Mouse (Mus musculus): ENCODE measurements around the gene Rabac1. TPM values are rescaled to one million over a fixed set of nuclear protein-coding genes. Genes with fewer than 3 reads are reported as not detected.
A peak's percentile ranks its signal among the peaks of the same experiment; 100 is the strongest.

Rabac1 gene
- polyA plus RNA-seq, 1 experiment from 2014 or later = 234 TPM

DNA sequence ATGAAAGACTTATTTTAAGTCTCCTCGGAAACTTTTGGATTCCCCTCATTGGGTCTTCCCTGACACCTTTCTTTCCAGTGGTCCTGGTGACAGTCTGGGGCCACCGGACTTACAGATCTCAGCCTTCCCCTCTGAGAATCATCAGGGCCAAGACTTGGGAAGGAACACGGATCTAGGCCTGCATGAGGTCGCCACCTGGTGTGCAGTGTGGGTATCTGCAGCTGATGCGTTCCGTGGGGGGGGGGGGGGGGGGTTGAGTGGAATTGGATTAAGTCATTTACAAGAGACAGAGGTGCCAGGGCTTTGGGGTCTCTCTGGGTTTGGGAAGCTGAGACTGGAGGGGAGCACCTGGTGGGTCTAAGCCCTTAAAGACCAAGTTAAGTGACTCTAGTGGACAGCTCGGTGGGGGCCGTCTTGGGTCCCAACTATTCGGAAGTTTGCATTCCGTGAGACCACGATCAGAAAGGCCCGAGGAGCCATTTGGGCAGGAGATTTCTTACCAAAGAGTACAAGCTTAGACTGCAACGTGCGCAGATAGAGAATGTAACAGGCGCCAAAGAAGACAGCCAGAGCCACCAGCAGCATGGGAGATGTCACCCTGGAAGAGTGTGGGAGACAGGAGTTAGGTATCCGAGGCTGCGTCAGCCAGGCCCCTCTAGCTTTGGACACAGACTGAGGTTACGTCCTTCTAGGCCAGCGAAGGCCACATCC lies 1.1 kb downstream of the Rabac1 start:
- H3K9me3 ChIP-seq (ENCODE audit: control insufficient read depth, low read length) = no peaks in the 10 kb centered on the region
- H3K9ac ChIP-seq (replicated peaks; ENCODE audit: low read length) = peak overlapping the region; percentile 72
- DNase-seq = peak; percentile 75
- H3K4me2 ChIP-seq (ENCODE audit: low read length) = peak overlapping the region; percentile 74
- H3K4me3 ChIP-seq (replicated peaks; ENCODE audit: low read depth, low read length) = peak overlapping the region; percentile 73
- no peaks in the 10 kb centered on the region for H3K4me1 ChIP-seq (ENCODE audit: control insufficient read depth, insufficient read depth, low read length)
- 0 out of 2 replicates have a peak, but pooled peaks cover 4% of the 10 kb centered on the region for H3K36me3 ChIP-seq (ENCODE audit: control insufficient read depth, insufficient read depth, low read length)
- no peak for ATAC-seq (ENCODE audit: low FRiP score, low TSS enrichment)
- H3K27me3 ChIP-seq (ENCODE audit: control insufficient read depth, insufficient read depth, low read length) = no peaks in the 10 kb centered on the region
- peak overlapping the region; percentile 72 for H3K27ac ChIP-seq (replicated peaks; ENCODE audit: low read depth, low read length)
- WGBS = 9% methylated on average over 19 of the region's 19 CpGs

- Histone ChIP-seq H3K4me1 (ENCODE audit: control insufficient read depth, insufficient read depth, low read length) (no peaks in the 10 kb centered on the region), H3K4me3 (replicated peaks; ENCODE audit: low read depth, low read length) (no peak overlapping the region), H3K27ac (replicated peaks; ENCODE audit: low read depth, low read length) (no peak overlapping the region), H3K27me3 (ENCODE audit: control insufficient read depth, insufficient read depth, low read length) (no peaks in the 10 kb centered on the region), H3K9me3 (ENCODE audit: control insufficient read depth, low read length) (no peaks in the 10 kb centered on the region), H3K36me3 (ENCODE audit: control insufficient read depth, insufficient read depth, low read length) (0 out of 2 replicates have a peak, but pooled peaks cover 4% of the 10 kb centered on the region), H3K9ac (replicated peaks; ENCODE audit: low read length) (no peak overlapping the region), H3K4me2 (ENCODE audit: low read length) (no peak overlapping the region)
- WGBS = 94% methylated on average over 3 of the region's 3 CpGs
- no peak for DNase-seq
- no peak for ATAC-seq (ENCODE audit: low FRiP score, low TSS enrichment)
These were observed 2.2 kb downstream of the Rabac1 start for GRCm38 (mm10) chr7:24970341-24970740.

GRCm38 (mm10) chr7:24969805-24970204 lies 2.7 kb downstream of the Rabac1 start:
- H3K4me3 ChIP-seq (replicated peaks; ENCODE audit: low read depth, low read length) = no peak overlapping the region
- no peaks in the 10 kb centered on the region for H3K9me3 ChIP-seq (ENCODE audit: control insufficient read depth, low read length)
- H3K27me3 ChIP-seq (ENCODE audit: control insufficient read depth, insufficient read depth, low read length) = no peaks in the 10 kb centered on the region
- no peaks in the 10 kb centered on the region for H3K4me1 ChIP-seq (ENCODE audit: control insufficient read depth, insufficient read depth, low read length)
- H3K27ac ChIP-seq (replicated peaks; ENCODE audit: low read depth, low read length) = no peak overlapping the region
- no peak overlapping the region for H3K9ac ChIP-seq (replicated peaks; ENCODE audit: low read length)
- WGBS = 75% methylated on average over 12 of the region's 12 CpGs
- ATAC-seq (ENCODE audit: low FRiP score, low TSS enrichment) (no peak), DNase-seq (no peak)
- H3K4me2 ChIP-seq (ENCODE audit: low read length) = no peak overlapping the region
- 0 out of 2 replicates have a peak, but pooled peaks cover 4% of the 10 kb centered on the region for H3K36me3 ChIP-seq (ENCODE audit: control insufficient read depth, insufficient read depth, low read length)

DNA sequence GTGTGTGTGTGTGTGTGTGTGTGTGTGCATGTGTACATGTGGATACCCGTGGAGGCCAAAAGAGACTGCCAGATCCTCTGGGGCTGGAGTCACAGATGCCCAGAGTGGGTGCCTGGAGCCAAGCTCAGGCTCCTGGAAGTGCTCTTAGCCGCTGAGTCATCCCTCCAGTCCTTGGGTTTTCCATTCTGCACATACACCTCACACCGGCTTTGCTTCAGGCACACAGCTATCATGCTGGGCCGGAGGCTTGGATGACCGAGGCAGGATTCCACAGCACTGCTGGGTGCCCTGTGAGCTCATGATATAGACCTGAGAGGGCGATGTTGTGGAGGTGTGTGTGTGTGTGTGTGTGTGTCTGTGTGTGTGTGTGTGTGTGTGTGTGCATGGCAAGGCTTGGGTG lies 4.1 kb downstream of the Rabac1 start:
- Histone ChIP-seq H3K9me3 (ENCODE audit: control insufficient read depth, low read length) (no peaks in the 10 kb centered on the region), H3K4me2 (ENCODE audit: low read length) (no peak overlapping the region), H3K36me3 (ENCODE audit: control insufficient read depth, insufficient read depth, low read length) (0 out of 2 replicates have a peak, but pooled peaks cover 4% of the 10 kb centered on the region), H3K4me1 (ENCODE audit: control insufficient read depth, insufficient read depth, low read length) (no peaks in the 10 kb centered on the region), H3K4me3 (replicated peaks; ENCODE audit: low read depth, low read length) (no peak overlapping the region), H3K27ac (replicated peaks; ENCODE audit: low read depth, low read length) (no peak overlapping the region), H3K9ac (replicated peaks; ENCODE audit: low read length) (no peak overlapping the region), H3K27me3 (ENCODE audit: control insufficient read depth, insufficient read depth, low read length) (no peaks in the 10 kb centered on the region)
- no peak for ATAC-seq (ENCODE audit: low FRiP score, low TSS enrichment)
- DNase-seq = no peak
- WGBS = 77% methylated on average over 6 of the region's 6 CpGs

DNA sequence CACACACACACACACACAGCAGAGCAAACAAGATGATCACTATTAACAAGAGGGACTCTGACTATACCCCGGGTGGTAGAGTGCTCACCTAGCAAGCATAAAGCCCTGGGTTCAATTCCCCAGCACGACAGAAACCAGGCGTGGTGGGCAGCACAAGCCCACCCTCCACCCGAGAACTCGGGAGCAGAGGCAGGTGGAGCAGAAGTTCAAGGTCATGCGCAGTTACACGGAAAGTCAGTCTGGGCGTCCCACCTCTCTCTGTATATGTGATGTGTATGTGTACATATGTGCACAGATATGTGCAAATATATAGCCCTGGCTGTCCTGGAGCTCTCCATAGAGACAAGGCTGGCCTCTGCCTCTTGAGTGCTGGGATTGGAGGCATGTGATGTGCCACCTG lies 4.6 kb downstream of the Rabac1 start:
- H3K4me3 ChIP-seq (replicated peaks; ENCODE audit: low read depth, low read length) = no peak overlapping the region
- ATAC-seq (ENCODE audit: low FRiP score, low TSS enrichment) = no peak
- H3K9ac ChIP-seq (replicated peaks; ENCODE audit: low read length) = no peak overlapping the region
- H3K4me2 ChIP-seq (ENCODE audit: low read length) = no peak overlapping the region
- H3K4me1 ChIP-seq (ENCODE audit: control insufficient read depth, insufficient read depth, low read length) = no peaks in the 10 kb centered on the region
- H3K9me3 ChIP-seq (ENCODE audit: control insufficient read depth, low read length) = no peaks in the 10 kb centered on the region
- 88% methylated on average over 8 of the region's 8 CpGs for WGBS
- no peak overlapping the region for H3K27ac ChIP-seq (replicated peaks; ENCODE audit: low read depth, low read length)
- no peaks in the 10 kb centered on the region for H3K27me3 ChIP-seq (ENCODE audit: control insufficient read depth, insufficient read depth, low read length)
- no peak for DNase-seq
- H3K36me3 ChIP-seq (ENCODE audit: control insufficient read depth, insufficient read depth, low read length) = 0 out of 2 replicates have a peak, but pooled peaks cover 4% of the 10 kb centered on the region

DNA sequence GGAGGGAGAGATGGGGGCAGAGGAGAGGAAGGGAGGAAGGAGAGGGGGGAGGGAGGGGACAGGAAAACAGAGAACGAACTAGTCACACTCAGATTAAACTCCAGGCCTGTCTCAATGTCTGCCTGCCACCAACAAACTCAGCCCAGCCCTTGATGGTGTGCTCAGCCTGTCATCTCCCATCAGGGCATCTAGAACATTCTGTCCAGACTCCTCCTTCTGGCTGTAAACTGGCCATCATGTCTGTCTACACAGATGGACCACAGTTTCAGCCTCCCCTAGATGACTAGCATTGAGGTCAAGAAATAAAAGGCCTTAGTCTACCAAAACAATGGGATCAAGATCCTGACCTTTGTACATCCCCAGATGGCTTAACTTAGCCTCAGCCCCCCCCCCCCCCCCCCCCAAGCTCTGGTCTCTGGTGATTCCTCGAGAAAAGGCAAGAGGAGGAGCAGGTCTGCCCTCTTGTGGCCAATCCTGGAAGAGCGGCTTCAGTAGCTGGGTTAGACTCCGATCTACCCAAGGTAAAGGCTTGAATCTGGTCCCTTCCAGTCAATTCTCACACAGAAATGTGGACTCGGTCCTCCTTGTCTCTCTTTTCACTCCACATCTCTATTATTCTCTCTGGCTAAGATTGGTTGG lies 7.5 kb downstream of the Rabac1 start:
- Histone ChIP-seq H3K9me3 (ENCODE audit: control insufficient read depth, low read length) (no peaks in the 10 kb centered on the region), H3K27ac (replicated peaks; ENCODE audit: low read depth, low read length) (no peak overlapping the region), H3K4me3 (replicated peaks; ENCODE audit: low read depth, low read length) (no peak overlapping the region), H3K36me3 (ENCODE audit: control insufficient read depth, insufficient read depth, low read length) (0 out of 2 replicates have a peak, but pooled peaks cover 4% of the 10 kb centered on the region), H3K27me3 (ENCODE audit: control insufficient read depth, insufficient read depth, low read length) (no peaks in the 10 kb centered on the region), H3K4me1 (ENCODE audit: control insufficient read depth, insufficient read depth, low read length) (no peaks in the 10 kb centered on the region), H3K9ac (replicated peaks; ENCODE audit: low read length) (no peak overlapping the region), H3K4me2 (ENCODE audit: low read length) (no peak overlapping the region)
- DNase-seq (peak; percentile 88), ATAC-seq (ENCODE audit: low FRiP score, low TSS enrichment) (no peak)
- 8% methylated on average over 5 of the region's 5 CpGs for WGBS

GRCm38 (mm10) chr7:24964288-24964687 lies 8.3 kb downstream of the Rabac1 start:
- Histone ChIP-seq H3K9ac (replicated peaks; ENCODE audit: low read length) (no peak overlapping the region), H3K36me3 (ENCODE audit: control insufficient read depth, insufficient read depth, low read length) (no peaks in the 10 kb centered on the region), H3K9me3 (ENCODE audit: control insufficient read depth, low read length) (no peaks in the 10 kb centered on the region), H3K27ac (replicated peaks; ENCODE audit: low read depth, low read length) (no peak overlapping the region), H3K4me1 (ENCODE audit: control insufficient read depth, insufficient read depth, low read length) (no peaks in the 10 kb centered on the region), H3K4me3 (replicated peaks; ENCODE audit: low read depth, low read length) (no peak overlapping the region), H3K4me2 (ENCODE audit: low read length) (no peak overlapping the region), H3K27me3 (ENCODE audit: control insufficient read depth, insufficient read depth, low read length) (no peaks in the 10 kb centered on the region)
- no peak for ATAC-seq (ENCODE audit: low FRiP score, low TSS enrichment)
- WGBS = 67% methylated on average over 2 of the region's 2 CpGs
- no peak for DNase-seq

DNA sequence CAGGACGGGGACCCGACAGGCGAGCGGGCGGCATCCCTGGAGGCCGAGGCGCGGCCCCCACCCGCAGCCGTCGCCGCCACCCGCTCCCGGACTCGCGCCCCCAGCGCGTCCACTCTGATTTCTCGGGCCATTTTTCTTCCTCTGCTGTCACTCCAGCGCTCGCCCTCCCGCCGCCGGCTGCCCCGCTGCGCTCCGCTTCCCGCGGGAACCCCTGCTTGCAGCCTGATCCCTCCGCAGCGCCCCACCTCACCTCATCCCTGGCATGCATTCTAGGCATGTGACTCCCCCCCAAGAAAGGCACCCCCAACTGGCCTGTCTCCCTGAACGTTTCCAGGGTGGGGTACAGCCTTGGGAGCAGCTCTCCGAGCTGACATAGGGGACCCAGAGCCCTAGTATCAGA lies 17.3 kb downstream of the Rabac1 start:
- Histone ChIP-seq H3K9ac (replicated peaks; ENCODE audit: low read length) (peak overlapping the region; percentile 20; the same call in 1 of the 2 replicates), H3K36me3 (ENCODE audit: control insufficient read depth, insufficient read depth, low read length) (no peaks in the 10 kb centered on the region), H3K4me1 (ENCODE audit: control insufficient read depth, insufficient read depth, low read length) (peaks cover 24% of the 10 kb centered on the region), H3K4me2 (ENCODE audit: low read length) (peak overlapping the region; percentile 50), H3K4me3 (replicated peaks; ENCODE audit: low read depth, low read length) (peak overlapping the region; percentile 24), H3K9me3 (ENCODE audit: control insufficient read depth, low read length) (no peaks in the 10 kb centered on the region), H3K27me3 (ENCODE audit: control insufficient read depth, insufficient read depth, low read length) (peaks cover 25% of the 10 kb centered on the region; the same call in 1 of the 2 replicates), H3K27ac (replicated peaks; ENCODE audit: low read depth, low read length) (no peak overlapping the region)
- no peak for ATAC-seq (ENCODE audit: low FRiP score, low TSS enrichment)
- 4% methylated on average over 13 of the region's 33 CpGs for WGBS
- no peak for DNase-seq

All from midbrain, embryonic 14.5 days (tissue).